Mouse (Mus musculus): ENCODE data around the gene Sec61b.

GRCm38 (mm10) chr4:47480095-47480494 lies 5.6 kb downstream of the Sec61b start:
- TF ChIP-seq POLR2A (IDR thresholded peaks at IDR 0.05; ENCODE audit: extremely low read depth, insufficient read depth, low read length) (no peak), CTCF (IDR thresholded peaks at IDR 0.05; ENCODE audit: low read depth, low read length) (no peak)

All from liver, adult 2 months (tissue).